Mouse (Mus musculus) E14TG2a.4 (cell line): ENCODE results near the gene Clmp.

Experiments
- CTCF ChIP-seq: conservative IDR thresholded peaks from 2 replicates; pipeline ENCODE4 v1.5.1; 2014; ENCODE audit warnings: low read length
- NANOG ChIP-seq: IDR thresholded peaks from 2 replicates; pipeline ENCODE4 v1.6.1; 2014; ENCODE audit warnings: borderline replicate concordance, low read length, mixed read lengths

GRCm38 (mm10) chr9:40776044-40776443 lies 90.3 kb downstream of the Clmp start:
- TF ChIP-seq CTCF: no peak
- TF ChIP-seq NANOG: no peak
